Mouse (Mus musculus) cerebellum, postnatal 36 days (tissue): ENCODE data around the gene Tesk2.
"Not testable (repeated sequence)": the region's sequence is repeated elsewhere in the genome, so short reads cannot be mapped to it uniquely, and the experiment has no call there.

Experiments used
- DNase-seq, 2 experiments: peaks; one replicate each; pipeline ENCODE4 v3.0.0; 2021 to 2022; ENCODE audit warnings: mixed read lengths in 2 of 2

The Tesk2 gene

DNA sequence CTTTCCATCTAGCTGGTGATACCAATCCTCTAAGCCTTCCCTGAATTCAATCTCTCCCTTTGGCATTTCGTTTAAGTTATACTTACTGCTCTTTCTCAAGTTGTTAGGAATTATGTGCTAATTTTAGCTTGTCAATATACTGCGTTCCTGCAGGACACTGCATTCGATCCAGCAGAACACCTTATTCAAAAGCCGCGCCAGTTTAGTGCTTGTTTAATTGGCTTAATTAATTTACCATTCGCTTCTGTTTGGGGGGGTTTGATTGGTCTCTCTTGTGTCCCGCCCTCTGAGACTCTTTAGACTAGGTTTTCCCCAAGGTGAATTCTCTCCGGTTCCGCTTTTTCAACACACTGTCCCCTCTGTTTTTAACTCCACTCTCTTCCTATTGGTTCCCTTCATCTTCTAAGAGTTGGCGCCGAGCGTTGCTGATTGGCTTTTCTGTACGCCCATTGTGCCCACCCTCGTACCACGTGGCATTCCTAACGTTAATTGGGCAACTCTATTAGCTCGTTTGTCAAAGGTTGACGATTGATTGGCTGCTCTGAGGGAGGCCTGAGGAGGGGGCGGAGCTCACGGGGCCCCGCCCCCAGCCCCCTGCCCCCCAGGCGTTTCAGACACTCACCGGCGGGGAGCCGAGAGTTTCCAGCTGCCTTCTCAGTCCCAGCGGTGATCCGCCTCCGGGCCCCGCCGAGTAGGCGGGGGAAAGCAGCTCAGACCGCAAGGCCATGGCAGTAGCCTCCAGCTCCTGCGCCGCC lies at the start of gene Tesk2:
TSS of gene Tesk2 (plus strand) at position 606 of the 755 bp plus-strand sequence.
- peak; percentile 86 to 88 for DNase-seq

DNA sequence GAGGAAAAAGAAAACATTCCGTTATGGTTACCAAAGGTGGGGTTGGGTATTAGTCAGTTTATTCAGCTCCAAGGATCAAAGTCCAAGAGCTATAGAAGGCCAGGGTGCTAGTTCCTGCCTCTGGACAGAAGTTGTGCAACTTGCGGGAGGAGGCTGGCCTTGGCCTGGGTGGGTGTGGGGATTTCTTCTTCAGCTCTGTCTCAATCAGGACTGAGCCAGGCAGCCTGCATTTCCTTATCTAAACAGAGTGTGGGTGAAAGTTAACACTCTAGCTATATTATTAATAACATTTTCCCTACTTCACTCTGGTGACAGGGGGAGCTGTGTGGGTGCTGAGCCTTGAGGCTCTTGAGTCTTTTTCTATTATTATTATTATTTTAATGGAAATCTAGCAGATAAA lies 48.0 kb upstream of the Tesk2 start:
- no peak for DNase-seq

DNA sequence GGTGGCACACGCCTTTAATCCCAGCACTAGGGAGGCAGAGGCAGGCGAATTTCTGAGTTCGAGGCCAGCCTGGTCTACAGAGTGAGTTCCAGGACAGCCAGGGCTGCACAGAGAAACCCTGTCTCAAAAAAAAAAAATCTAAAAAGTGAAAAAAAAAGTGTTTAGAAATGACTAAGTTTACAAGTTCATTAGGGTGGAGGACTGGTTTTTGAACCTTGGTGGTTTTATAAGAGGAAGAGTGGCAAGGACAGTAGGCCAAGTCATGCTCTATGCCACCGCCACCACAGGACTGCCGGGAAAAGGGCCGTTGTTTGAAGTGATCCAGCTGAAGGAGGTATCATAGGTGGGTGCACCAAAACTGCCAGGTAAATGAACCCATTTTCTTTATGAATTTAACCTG lies 46.0 kb upstream of the Tesk2 start:
- not testable (repeated sequence) for DNase-seq

DNA sequence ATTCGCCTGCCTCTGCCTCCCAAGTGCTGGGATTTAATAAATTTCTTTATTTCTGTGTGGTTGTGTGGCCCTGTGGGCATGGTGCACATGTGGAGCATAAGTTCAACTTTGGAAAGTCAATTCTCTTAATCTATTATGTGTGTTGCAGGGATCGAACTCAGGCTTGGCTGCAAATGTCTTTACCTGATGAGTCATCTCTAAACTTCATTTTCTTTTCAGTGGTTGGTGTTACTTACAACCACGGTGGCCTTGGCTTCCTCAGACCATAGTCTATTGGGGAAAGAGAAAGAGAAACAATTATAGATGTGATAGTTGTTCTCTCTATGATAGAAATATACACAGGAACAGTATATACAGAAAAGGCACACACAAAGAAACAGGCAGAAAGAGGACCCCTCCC lies 44.7 kb upstream of the Tesk2 start:
- DNase-seq = no peak

DNA sequence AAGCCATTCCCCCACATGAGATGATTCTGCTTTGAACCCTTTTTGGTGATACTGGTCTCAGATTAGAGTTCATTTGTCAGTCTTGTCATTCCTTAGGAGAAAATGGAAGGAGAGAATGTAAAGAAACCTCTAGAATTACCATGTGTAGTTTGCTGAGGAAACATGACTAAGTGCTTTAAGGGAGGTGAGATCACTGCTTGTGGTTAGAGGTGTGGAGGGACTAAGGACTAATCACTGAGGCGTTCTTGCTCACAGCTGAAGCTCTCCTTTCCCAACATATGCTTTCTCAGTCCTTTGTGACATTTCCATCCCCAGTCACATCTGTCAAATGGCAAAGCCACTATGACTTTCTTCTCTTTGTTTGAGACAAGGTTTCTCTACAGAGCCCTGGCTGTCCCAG lies 42.9 kb upstream of the Tesk2 start:
- DNase-seq = no peak

DNA sequence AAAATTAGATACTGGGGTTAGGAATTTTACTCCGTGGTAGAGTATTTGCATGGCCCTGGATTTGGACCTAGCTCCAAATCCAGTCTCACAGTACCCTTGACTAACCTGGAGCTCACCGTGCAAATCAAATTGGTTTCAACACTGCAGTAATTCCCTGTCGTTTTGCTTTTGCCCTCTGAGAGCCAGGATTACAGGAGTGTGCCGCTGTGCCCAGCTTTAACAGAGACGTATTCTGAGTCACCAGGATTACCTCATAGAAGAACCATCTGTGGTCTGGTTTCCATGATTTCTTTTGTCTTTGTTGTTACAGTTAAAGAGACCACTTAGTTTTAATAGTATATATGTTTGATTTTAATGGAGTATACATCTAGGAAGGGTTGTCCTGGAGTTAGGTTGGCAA lies 41.6 kb upstream of the Tesk2 start:
- DNase-seq = no peak

DNA sequence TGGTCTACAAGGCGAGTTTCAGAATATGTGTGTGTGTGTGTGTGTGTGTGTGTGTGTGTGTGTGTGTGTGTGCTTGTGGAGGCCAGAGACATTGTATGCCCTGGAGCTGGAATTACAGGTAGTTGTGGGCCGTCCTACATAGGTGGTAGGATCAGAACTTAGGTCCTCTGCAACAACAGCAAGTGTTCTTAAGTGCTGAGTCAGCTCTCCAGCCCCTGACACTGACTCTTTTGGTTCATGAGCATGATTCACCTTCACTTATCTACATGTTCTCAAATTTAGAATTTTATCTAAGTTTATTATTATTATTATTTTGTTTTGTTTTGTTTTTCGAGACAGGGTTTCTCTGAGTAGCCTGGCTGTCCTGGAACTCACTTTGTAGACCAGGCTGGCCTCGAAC lies 40.2 kb upstream of the Tesk2 start:
- DNase-seq = not testable (repeated sequence)

DNA sequence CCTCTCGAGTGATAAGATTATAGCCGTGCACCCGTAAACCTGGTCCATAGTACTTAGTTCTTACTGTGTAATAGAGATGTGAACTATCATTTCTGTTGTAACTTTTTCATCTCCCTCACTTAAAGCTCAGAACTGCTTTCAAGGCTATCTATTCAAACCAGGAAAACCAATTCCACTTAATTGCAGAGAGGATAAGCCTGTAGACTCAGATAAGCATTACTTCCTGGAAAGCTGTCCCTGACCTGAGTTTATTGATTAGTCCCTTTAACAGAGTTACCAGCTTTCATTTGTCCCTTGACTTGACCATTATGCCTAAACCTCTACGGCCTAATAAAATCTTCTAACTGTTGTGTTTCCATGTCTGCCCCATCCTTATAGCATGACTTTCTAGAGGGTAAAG lies 36.8 kb upstream of the Tesk2 start:
- DNase-seq = no peak

DNA sequence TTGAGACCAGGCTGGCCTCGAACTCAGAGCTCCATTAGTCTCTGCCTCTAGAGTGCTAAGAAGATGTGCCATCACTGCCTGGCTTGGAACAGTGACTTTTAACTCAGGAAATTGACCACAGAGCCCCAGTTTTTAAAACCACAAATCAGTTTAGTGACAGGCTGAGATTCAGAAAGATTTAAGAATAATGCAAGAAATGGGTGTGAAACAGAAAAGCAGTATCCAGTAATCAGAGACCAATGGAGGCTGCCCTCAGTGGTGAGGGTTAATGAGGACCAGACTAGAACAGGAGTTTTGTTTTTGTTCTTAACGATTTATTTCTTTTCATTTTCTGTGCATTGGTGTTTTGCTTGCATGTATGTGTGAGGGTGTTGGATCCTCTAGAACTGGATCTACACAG lies 36.1 kb upstream of the Tesk2 start:
- no peak for DNase-seq

DNA sequence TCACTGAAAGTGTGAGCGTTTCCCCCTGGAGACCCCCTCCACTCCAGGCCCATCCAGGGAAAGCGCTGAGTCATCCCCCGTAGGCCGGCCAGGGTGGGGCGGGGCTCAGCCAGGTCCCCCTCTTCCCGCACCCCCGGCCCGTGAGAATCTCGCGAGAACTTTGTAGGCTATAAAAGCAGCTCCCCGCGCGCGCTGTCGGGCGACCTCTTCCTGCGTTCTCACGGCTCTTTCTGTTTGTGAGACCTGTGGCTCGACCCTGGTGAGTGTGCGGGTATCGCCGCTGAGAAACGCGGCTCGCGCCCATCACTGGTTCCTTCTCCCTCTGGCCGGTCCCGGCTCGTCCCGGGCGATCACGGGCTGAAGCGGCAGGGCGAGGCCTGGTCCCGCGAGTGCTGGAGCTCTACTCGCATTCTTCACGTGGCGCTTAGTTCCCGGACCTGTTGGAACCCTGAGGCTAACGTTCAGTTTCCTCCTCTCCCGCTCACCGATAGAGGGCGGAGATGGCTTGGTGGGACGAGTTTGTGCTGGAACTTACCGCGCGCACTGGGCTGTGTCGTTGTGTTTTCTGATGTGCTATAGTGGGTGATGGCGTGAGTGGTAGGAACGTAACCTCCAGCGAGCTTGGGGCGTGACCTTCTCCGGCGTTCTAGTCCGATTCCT lies 35.2 kb upstream of the Tesk2 start, which contains the start of gene Prdx1:
TSS of gene Prdx1 (plus strand) at position 143 of the 660 bp plus-strand sequence.
- peak; percentile 89 to 90 for DNase-seq

DNA sequence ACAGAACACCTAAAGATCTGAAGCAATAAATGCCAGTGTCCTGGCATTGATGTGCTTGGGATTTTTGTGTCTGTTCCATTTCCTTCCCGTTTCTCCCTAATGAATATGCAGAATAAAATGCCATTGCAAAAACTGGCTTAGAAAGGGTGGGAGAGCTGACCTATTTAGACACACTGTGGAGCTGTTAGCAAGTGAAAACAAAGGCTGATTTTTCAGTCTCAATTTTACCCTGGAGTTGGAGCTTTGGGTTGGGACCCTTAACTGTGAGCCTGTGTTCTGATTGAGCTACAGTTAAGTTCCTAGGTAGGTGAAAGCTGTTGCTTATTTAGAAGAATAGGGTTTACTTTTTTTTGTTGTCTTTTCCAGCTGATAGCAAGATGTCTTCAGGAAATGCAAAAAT lies 33.7 kb upstream of the Tesk2 start:
- DNase-seq = no peak

DNA sequence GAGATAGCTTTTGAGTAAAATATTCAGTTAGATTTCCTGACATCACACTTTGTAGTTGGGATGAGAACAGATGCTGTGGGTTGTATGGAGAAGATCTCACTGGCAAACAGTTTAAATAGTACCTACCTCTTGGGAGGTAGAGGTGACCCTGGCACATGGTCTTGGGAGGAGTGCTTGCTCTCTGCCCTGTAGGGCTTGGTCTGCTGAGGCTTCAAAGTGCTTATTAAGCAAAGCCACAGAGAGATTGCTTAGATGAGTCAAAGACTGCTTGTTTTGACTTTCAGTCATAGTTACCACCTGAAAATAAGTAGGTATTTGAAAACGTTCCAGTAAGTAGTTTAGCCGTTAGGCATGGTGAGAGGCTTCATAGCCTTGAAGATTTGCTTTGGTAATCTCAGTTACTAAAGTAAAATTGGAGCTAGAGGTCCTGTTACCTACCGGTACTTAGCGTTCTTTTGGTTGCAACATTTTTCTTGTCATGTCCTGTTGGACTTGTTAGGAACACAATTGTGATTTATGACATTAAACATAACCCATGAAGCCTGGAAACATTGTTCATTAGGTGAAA lies 31.4 kb upstream of the Tesk2 start:
- DNase-seq = no peak

DNA sequence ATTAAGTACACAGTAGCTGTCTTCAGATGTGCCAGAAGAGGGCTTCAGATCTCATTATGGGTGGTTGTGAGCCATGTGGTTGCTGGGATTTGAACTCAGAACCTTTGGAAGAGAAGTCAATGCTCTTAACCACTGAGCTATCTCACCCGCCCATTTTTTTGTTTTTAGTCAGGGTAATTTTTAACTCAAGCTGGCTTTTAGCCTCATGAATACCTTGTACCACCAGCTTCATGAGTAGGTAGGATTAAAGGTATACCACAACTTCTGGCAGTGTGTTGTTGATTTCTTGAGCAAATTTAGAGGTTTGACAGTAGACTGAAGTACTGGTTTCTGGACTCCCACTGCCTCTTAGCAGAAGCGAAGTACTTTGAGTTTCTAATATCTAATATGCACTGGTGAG lies 28.6 kb upstream of the Tesk2 start:
- no peak for DNase-seq

DNA sequence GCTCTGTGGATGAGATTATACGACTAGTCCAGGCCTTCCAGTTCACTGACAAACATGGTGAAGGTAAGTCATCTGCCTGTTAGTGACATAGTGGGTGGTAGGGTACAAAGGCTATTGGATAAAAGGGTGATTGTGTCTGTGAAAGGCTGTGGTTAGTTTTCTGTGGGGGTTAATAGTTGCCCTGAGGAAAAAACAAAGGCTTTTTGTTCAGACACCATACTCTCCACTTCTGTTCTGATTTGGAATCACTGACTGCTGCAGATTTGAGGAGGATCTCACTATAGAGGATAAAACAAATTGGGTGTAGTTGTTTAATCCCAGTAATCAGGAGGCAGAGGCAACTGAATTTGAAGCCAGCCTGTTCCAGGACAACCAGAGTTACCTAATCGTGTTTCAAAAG lies 27.0 kb upstream of the Tesk2 start:
- no peak for DNase-seq

DNA sequence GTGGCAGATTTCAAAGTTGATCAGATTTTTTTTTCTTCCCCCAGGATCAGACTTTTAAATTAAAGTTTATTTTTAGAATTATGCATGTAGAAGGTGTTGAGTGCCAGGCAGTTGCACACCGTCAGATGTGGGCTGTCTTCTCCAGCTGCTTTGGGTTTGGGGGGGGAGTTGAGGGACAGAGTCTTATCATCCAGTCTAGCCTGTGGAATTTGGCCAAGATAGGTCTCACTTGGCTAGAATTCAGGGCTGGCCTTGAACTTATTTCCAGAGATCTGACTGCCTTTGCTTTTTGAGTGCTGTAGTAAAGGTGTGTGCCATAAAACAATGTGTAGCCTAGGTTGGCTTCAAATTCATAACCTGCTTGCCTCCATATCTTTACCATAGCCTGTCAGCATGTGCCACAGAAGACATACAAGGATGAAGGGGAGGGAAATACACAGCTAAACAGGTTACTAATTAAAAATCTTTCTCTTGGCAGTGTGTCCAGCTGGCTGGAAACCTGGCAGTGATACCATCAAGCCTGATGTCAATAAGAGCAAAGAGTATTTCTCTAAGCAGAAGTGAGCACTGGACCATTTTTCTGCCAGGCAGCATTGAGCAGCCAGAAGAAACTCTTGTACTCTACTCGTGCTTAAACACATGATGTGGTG lies 21.9 kb upstream of the Tesk2 start:
- DNase-seq = no peak

DNA sequence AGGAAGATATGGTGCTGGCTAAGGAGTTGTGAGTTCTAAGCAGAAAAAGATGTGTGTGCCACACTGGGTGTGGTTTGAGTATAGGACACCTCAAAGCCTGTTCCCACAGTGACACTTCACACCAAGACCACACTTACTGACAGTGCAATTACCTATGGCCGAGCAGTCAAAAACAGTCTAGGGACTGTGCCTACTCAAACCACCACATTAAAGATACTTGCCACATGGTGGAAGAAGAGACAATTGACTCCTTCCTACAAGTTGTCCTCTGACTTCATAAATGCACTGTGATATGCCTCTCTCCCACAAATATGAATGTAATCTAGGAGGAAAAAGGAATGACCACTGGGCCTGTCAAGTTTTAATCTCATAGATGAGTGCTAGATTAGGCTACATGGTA lies 19.8 kb upstream of the Tesk2 start:
- DNase-seq = no peak

DNA sequence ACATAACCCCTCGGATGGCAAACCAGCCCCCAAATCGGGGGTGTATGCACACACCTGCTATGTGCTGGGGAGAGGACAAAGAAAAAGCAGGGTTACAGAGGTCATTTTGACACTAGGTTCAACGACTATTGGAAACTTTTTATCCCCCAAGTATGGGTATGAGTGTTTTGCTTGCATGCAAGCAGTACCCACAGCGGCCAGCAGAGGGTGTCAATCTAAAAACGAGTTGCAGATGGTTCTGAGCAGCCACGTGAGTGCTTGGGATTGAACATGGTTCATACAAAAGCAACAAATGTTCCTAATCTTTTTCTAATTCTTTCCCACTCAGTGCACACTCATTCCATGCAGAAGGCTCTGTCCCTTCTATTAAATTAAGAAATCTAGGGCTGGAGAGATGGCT lies 16.9 kb upstream of the Tesk2 start:
- peak; percentile 64 to 70 for DNase-seq

DNA sequence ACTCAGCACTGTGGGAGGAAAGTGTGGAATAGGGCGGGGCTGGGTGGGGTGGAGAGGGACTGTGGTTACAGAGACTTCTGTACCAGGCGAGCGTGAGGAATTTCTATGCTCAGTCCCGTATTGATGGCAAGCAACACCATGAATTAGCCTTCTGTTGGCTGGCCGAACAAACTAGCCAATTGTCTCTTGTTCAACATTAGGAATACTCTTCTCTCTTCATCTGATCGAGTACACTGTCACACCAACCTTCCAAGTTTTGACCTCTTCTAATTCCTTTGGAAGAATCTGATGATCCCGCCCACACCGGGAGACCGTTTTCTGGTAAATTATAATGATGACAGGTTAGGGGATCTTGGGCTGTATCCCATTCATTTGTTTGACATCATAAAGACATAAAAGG lies 13.1 kb upstream of the Tesk2 start:
- DNase-seq = peak in 1 of 2 experiments; percentile 15

DNA sequence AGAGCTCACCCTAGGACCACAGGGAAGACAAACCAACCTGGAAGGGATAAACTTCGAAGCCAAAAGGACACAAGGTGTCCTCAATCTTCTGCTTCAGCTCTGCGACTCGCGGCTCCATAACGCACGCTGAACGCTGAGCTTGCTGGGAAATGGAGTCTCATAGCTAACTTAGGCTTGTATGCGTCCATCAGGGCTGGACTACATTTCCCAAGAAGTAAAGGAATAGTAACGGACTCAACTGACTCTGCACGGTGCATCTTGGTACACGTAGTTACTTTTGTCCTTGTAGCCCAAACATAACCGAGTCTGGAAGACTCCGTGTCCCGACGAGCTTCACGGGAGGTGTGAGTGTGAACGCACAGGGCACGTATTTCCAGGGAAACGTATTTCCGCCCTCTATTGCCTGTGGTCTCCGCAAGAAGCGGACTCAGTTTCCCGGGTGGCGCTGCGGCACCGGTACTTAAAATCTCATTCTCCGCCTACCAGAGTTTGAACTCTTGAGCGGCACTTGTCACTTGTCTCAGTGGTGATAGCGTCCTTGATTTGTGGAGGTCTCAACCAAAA lies 12.5 kb upstream of the Tesk2 start, which contains the start of the genes Mmachc and Ccdc163:
TSS of gene Mmachc (minus strand) at position 206 of the 564 bp plus-strand sequence.
TSS of gene Ccdc163 (plus strand) at position 309 of the 564 bp plus-strand sequence.
- peak; percentile 87 to 90 for DNase-seq

DNA sequence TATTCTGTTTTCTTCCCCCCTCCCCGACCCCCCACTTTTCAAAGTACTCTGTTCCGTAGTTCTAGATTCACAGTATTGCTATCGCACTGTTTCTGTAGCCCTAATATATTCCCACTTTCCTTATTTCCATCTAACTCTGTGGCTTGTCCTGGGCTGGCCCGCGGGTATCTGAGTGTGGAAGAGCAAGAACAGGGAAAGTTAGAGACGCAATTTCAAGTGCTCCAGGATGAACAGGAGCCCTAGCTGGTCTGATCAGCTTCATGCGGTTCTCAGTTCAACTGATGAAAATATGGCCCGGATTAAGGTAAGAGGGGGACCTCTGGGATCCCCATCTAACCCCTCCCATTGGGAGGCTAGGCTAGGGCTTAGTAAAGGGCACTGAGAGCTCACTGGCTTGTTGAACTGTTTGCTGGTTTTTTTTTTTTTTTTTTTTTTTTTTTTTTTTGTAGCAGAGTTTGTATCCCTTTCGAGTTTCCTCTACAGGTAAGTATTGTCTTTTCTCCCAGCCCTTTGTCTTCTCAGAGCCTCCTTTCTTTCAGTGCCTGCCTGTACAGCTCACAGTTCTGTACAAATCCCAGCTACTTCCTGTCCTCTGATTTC lies 11.9 kb upstream of the Tesk2 start:
- no peak for DNase-seq

DNA sequence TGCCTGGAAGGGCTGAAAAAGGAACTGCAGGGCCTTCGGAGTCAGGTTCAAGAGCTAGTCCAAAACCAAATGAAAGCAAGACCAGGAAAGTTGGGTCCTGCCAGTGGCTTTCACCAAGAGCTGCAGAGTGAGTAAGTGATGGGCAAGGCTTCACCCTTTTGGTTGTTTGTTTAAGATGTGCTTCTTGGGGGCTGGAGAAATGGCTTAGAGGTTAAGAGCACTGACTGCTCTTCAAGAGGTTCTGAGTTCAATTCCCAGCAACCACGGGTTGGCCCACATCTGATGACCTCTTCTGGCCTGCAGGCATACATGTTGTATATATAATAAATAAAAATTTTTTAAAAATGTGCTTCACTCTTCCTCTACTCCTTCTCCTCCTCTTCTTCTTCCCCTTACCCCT lies 10.6 kb upstream of the Tesk2 start:
- DNase-seq = no peak

DNA sequence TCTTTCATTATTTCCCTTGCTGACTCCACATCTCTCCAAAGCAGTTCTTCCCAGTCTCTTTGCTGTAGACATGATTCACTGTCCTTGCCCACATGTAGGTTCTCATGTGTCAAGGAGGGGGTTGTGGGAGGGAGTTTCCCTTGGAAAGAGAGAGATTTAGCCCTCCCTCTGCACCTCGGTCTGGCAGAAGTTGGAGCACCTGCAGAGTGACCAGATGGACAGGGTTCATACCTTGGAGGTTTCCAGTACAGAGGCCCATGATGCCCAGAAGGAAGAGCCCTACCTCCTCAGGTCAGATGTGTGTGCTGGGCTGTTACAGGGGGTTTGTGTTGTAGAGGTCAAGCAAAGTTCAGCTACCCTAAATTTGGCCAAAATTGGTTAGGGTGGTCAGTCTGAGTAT lies 8.2 kb upstream of the Tesk2 start:
- DNase-seq = peak; percentile 54 to 59

DNA sequence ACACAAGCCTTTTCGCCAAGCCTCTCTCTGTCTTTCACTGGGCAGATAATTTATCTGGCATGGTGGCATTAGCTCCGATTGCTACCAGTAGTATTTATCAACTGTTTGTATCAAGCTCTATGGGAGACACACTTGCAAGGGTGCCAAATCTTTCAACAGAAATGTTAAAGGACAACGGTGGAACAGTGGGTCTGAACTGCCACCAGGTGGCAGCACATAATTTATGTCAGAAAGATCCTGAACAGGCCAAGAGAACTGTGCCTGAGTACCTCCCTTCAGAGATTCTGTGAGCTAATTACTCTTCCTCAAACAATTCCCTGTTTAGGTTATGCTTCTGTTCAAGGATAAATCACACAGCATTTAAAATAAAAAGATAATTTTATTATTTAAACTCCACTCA lies 1.4 kb upstream of the Tesk2 start:
- peak; percentile 71 to 75 for DNase-seq
